Mouse (Mus musculus) liver, postnatal 0 days (tissue): Measurements from ENCODE around the gene Ankrd6.

Experiments
- CTCF ChIP-seq: sonication (generic); IDR thresholded peaks from 2 replicates; pipeline ENCODE4 v1.5.1; 2016; ENCODE audit warnings: antibody characterized with exemption, low read depth
- EP300 ChIP-seq: IDR thresholded peaks from 2 replicates; pipeline ENCODE4 v1.6.1; 2016; ENCODE audit warnings: antibody characterized with exemption, low read depth, mild to moderate bottlenecking

GRCm38 (mm10) chr4:32855580-32855979, 95.1 kb downstream of the Ankrd6 start:
- no peak for TF ChIP-seq CTCF
- no peak for TF ChIP-seq EP300
